Mouse (Mus musculus) embryo, embryonic 10 days (tissue): ENCODE measurements around the gene Plek2.
A peak's percentile ranks its signal among the peaks of the same experiment; 100 is the strongest.

Experiments
- DNase-seq: peaks from one replicate; pipeline ENCODE4 v3.0.0-alpha.2; 2015; ENCODE audit warnings: low spot score

The Plek2 gene

GRCm38 (mm10) chr12:78910684-78911461 is 4.1 kb upstream of the Plek2 start:
- DNase-seq = peak; percentile 27

GRCm38 (mm10) chr12:78908081-78908605 is 1.4 kb upstream of the Plek2 start:
- DNase-seq = no peak

- no peak for DNase-seq
Observed at GRCm38 (mm10) chr12:78904499-78904898, 2.3 kb downstream of the Plek2 start.

GRCm38 (mm10) chr12:78903313-78903712 is 3.5 kb downstream of the Plek2 start:
- DNase-seq = no peak

GRCm38 (mm10) chr12:78901467-78901866 is 5.3 kb downstream of the Plek2 start:
- no peak for DNase-seq

- DNase-seq = no peak
Observed at GRCm38 (mm10) chr12:78897861-78898260, 8.9 kb downstream of the Plek2 start.

- DNase-seq = no peak
Observed at GRCm38 (mm10) chr12:78891149-78891548, 15.6 kb downstream of the Plek2 start.

- no peak for DNase-seq
Observed at GRCm38 (mm10) chr12:78890062-78890461, 16.7 kb downstream of the Plek2 start.

GRCm38 (mm10) chr12:78874581-78874980 is 32.2 kb downstream of the Plek2 start:
- no peak for DNase-seq

- DNase-seq = no peak
Observed at GRCm38 (mm10) chr12:78868115-78868514, 38.6 kb downstream of the Plek2 start.

- peak; percentile 36 for DNase-seq
Observed at GRCm38 (mm10) chr12:78865434-78865833, 41.3 kb downstream of the Plek2 start.

- DNase-seq = no peak
Observed at GRCm38 (mm10) chr12:78862254-78862730, 44.5 kb downstream of the Plek2 start.

GRCm38 (mm10) chr12:78861496-78862253 is 45.1 kb downstream of the Plek2 start, which contains the start of the genes Atp6v1d and Eif2s1:
TSS of gene Atp6v1d (minus strand) at chr12:78861638.
TSS of gene Eif2s1 (plus strand) at chr12:78861819.
- peak; percentile 98 for DNase-seq

GRCm38 (mm10) chr12:78860921-78861495 is 45.8 kb downstream of the Plek2 start:
- peak; percentile 37 for DNase-seq

- no peak for DNase-seq
Observed at GRCm38 (mm10) chr12:78848246-78848645, 58.5 kb downstream of the Plek2 start.

GRCm38 (mm10) chr12:78842429-78842828 is 64.3 kb downstream of the Plek2 start:
- DNase-seq = no peak

- DNase-seq = no peak
Observed at GRCm38 (mm10) chr12:78839906-78840305, 66.9 kb downstream of the Plek2 start.
